Mouse (Mus musculus): ENCODE data around the gene AU040320. TPM values are rescaled to one million over a fixed set of nuclear protein-coding genes. Genes with fewer than 3 reads are reported as not detected.

Gene AU040320
- total RNA-seq, 2 experiments from 2014 or later, result 28.6 to 30.6 TPM

DNA sequence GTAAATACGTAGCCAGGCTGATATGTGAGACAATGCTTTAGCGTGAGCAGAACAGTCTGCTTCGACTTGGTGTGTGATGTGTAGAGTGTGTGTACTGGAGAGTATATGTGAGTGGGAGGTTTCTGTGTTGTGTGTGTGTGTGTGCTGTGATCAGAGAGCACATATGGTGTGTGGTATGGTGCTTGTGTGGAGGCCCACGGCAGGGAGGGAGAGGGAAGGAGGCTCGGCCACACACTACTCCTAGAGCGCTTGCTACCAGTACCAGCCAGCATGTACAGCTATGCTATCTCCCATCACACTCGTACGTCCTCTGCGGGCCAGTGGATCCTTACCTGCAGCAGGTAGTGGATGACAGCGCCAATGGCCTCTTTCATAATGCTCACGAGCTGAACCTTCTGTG lies 3.8 kb upstream of the AU040320 start:
- DNase-seq (ENCODE audit: low spot score in 2 of 2), result no peak

DNA sequence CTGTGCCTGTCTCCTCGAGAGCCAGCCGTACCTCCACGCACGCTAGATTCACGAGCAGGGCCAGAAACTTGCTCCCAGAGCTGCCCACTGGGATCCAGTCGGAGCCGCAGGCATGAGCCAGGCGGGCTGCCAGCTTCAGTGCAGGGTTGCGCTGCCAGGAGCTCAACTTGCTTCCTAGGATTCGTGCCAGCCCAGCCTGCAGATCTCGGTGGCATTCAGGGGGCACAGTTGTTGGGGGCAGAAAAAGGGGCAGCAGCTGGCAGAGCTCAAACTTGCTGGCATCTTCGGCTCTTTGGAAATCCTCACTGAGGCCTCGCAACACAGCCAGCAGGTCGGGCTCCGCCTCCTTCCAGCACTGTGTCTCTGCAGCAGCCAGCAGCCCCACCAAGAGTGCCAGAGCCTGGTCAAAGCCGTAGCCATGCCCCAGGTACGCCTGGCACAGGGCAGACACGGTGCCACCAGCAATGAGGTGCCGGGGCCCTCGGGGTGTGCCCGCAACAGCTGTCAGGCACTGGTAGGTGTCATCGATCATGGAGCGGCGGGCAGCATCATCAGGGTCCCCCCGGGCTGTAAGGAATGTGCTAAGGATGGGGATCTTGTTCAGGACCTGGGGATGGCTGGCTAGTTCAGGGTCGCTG lies 3.2 kb upstream of the AU040320 start:
- peak in 1 of 2 experiments; percentile 75 for DNase-seq (ENCODE audit: low spot score in 2 of 2)

DNA sequence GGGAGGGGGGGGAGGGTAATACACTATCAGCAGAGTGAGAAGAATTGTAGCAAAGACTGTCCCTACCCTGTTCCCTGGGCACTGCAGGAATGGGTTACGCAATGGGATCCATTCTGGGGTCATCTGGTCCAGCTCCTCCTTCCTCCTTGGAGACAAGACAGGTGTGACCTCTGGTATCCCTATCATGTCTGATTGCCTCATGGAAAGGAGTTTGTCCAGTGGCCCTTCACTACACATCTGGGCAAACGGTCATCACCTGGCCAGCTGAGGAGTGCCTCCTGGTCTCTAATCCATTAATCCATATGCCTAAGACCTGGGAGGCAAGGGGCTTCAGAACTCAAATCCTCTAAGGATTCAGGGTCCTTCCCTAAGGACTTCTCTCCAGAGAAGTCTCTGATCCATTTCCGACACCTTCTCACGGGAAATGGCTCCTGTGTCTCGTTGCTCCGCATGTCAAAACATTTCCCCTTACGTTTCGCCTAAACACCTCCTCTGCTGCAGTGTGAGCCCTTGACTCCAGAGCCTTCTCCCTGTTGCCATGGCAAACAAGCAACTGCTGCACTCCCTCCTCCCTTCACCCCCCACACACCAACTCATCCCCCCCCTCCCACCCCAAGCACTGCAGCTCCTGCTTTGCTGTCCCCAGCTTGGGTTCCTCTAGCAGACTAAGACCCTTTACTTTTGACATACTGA lies 2.3 kb upstream of the AU040320 start:
- no peak for DNase-seq (ENCODE audit: low spot score in 2 of 2)

DNA sequence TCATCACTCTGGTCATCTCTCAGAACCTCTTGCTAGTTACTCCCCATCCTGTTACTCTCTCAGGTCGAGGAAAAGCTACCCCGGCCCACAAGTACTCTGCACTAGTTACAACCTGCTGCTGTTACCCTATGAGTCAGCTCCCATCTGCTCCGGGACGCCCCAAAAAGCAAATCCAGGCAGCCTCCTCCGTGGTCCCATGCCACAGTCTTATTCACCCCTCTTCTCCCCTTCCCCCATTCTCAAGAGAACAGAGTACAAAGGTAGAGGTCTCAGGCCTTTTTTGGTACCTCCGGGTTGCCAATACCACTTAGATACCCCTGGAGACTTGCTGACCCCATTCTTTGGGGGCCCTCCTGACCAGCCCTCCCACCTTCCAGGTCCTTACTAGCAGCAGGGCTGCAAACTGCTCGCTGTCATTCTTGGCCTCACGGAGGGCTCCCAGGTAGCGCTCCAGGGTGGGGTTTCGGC lies 1.8 kb upstream of the AU040320 start:
- no peak for DNase-seq (ENCODE audit: low spot score in 2 of 2)

DNA sequence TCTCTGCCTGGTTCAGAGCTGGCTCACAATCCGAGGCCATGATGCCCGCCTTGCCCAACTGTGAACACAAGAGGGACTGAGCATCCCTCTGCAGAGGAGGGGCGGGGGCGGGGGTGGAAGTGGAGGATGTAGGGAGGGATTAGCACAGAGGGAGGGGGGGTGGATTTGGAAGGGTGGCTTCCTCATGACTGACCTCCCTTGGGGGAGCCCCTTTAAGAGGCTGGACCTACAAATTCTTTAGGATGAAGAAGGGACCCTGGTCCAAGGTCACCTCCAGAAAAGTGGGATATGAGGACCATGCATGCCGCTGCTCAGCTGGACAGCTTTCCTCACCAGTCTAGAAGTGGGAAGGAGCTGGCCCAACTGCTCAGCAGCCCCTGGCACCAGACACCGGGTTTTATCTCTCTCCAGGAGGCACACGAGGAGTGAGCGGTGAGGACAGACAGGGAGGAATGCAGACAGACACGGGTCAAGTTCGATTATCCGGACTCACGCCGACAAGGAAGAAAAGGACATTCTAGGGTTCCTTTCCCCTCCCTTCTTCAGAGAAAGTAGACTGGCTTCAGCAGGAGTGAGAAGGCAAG lies 1.2 kb upstream of the AU040320 start:
- no peak for DNase-seq (ENCODE audit: low spot score in 2 of 2)

DNA sequence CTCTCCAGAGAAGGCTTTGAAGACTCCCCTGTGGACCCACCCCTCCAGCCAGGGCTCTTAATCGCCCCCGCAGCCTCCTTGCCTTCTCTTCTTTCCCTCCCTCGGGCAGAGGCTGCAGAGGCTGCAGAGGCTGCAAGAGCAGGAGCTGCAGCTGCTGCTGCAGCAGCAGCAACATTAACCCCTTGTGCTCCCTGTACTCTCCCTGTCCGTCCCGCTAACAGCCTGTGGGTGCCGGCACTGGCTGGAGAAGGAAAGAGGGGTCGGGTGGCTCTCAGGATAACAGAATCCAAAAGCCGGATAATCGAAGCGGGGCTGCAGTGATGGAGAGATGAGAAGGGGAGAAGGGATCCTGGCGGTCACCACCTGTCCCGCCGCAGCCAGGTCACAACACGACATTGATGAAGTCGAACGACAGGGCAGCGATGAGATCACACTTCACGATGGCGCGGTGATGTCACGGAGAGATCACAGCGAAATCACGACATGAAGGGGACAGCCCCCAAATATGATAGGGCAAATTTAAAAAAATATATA lies 669 bp upstream of the AU040320 start:
- peak in 1 of 2 experiments; percentile 21 for DNase-seq (ENCODE audit: low spot score in 2 of 2)

DNA sequence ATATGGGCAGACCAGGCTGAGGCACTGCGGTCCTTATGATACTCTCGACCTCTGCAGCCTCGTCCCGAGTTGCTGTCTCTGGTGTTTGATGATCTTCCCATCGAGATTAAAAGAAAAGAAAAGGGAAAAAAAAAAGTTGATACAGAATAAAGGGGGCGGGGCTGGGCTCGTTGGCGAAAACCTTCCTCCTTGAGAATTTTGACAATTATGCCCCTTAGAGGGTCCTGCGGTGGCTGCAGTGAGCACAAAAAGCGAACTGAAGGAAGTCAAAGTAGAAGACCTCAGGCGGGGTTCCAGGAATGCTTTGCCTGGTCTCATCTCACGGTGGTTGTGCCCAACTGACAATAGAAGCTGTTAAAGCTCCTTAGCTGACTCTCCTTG lies 877 bp downstream of the AU040320 start:
- no peak for DNase-seq (ENCODE audit: low spot score in 2 of 2)

DNA sequence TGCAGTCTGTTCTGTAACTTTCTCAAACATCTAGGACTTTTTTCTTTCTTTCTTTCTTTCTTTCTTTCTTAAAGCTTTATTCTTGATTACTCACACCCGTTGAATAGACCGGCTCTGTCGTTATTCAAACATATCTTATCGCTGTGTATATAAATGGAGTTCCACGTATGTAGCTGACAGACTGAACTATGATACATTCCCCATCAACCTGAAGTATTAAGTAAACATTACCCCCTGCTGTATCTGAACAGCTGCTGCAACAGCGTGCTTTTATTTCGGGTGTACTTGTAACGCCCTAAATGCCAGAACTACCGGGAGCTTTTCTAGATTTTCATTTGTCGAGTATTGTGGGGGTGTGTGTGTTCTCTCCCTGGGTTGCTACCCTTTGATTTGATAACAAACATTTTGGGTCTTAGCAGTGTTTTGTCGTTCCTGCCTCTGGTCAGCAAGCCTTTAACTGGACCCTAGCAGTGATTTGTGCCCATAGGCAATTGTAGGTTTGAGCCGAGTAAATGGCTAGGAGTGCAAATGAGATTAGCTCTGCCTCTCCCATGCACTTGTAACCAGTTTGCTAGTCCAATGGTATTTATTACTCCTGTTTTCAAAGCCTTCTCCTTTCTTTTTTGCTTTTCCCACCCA lies 1.5 kb downstream of the AU040320 start:
- no peak for DNase-seq (ENCODE audit: low spot score in 2 of 2)

DNA sequence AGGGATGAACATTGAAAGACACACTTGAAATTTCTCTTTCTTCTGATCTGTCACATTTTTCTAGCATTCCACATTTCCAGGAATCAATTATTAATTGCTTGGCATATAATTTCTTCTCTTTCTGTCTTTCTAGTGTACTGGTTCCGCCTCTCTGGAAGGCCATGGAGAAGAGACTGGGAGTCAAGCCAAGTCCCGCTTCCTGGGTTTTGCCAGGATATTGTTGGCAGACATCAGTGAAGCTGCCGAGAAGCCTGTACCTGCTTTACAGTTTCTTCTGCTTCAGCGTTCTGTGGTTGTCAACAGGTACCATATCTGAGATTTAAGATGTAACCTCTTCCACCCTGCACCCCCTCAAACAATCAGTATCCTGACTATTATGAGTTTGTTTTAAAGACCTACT lies 3.4 kb downstream of the AU040320 start:
- DNase-seq (ENCODE audit: low spot score in 2 of 2), result peak in 1 of 2 experiments; percentile 11

DNA sequence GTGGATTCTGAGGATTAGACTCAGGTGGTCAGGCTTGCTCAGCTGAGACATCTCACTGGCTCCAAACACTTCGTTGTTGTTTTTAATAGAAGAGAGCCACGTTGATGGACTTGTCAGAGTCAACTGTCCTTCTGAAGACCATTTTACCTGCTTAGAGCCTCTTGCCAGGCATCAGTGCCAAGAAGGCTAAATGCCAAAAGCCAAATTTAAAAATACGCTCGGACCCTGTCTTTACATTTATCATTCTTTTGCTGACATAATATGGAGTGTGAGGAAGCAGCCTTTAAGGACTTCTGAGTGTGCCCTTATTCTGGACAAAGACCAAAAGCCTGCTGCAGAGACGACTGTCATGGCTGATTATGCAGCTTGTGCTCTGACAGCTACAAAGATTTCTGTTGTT lies 5.0 kb downstream of the AU040320 start:
- DNase-seq (ENCODE audit: low spot score in 2 of 2), result peak in 1 of 2 experiments; percentile 4

DNA sequence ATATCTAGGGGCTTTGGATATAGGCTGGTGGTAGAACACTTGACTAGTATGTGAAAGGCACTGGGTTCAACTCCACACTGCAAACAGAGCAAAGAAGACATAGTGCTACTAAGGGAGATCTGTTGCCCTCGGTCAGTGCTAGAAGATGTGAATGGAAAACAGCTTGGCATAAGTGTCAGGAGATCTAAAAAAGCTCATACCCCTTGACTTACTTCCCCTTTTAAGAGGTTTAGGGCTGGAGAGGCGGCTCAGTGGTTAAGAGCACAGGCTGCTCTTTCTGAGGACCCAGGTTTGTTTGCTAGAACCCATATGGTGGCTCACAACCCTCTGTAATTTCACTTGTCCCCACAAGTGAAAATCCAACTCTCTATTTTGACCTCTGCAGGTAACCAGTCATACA lies 6.1 kb downstream of the AU040320 start:
- no peak for DNase-seq (ENCODE audit: low spot score in 2 of 2)

DNA sequence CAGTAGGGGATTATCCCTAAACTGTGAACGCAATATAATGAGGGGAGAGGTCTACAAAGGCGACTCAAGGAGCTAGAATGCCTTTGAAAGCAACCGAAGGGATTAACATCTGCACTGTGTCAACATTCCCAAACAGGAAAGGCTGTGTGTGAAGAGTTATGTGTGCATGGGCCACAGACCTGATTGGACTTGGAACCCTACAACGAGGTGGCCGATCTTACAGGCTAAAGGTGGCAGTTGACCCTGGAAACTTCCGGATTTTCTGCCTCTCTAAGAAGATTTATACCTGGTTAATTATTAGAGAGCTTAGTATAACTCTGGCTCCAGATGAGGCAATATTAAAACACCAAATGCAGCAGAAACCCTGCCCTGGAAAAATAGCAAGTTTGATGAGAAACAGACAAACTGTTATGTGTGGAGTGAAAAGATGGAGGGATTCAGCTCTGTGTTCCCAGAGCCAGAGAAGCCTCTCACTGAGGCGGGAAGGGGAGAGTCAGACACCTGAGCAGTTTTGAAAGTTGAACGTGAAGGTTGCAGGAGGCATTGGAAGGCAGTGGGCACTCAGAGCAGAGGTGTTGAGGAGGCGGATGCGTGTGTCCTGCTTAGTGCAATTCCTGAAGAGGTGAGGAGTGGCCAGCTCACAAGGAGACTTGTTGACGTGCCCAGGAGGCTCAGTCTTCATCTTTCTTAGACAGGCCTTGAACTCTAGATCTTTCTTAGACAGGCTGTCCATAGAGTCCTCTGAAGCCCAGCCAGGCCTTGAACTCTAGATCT lies 9.4 kb downstream of the AU040320 start:
- no peak for DNase-seq (ENCODE audit: low spot score in 2 of 2)

DNA sequence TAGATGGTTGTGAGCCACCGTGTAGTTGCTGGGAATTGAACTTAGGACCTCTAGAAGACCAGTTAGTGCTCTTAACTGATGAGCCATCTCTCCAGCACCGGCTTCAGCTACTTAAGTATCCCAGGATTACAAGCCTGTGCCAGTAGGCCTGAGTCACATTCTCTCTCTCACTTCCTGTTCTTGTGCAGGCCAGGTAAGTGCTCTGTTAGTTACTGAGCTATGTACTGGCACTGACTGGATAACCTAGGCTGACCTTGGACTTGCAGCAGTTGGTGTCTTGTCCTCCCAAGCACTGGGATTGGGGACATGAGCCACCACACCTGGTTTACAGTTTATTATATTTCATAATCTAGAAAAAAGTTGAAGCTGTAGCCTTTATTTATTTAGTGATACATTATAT lies 10.1 kb downstream of the AU040320 start:
- DNase-seq (ENCODE audit: low spot score in 2 of 2), result no peak

DNA sequence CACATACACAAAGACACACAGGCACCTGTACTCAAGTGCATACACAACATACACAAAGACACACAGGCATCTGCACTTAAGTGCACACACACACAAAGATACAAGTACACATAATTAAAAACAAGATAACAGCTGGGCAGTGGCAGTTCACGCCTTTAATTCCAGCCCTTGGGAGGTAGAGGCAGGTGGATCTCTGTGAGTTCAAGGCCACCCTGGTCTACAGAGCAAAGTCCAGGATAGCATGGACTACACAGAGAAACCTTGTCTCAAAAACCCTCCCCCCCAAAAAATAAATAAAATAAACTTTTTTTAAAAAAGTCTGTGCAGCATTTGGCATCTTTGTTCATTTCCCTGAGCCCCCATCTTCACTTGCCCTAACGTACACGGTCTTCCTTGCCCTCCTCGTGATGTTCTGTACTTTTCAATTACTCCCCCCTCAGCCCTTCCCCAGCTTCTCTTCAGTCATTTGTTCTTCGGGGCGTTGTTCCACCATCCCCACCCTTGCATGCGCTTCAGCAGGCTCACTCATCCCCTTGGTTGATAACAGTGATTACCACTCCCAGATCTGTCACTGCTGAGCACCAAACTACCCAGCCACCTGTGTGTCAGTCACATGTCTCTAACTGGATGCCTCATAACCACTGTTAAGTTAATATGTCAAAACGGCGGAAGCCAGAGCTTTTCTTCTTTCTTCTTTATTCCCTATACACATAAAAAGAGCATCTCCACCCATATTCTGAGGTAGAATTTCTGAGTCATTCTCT lies 16.6 kb downstream of the AU040320 start:
- no peak for DNase-seq (ENCODE audit: low spot score in 2 of 2)

DNA sequence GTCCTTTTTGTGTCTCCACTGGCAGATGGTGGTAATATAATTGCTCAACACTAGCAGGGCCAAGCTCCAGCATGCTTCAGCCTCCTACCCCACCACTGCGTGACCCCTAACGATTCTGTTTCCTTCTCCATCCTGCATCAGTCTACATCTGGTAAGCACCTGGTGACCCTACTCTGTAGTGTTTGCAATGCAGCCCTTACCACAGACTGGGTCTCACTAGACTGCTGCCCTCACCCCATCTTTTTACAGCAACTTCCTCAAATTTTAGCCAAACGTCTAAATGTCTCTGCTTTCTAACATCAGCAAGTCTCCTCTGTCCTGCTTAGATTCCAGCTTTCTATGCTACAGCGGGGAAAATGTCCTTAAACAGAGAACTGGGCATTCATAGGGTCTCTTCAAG lies 17.5 kb downstream of the AU040320 start:
- no peak for DNase-seq (ENCODE audit: low spot score in 2 of 2)

DNA sequence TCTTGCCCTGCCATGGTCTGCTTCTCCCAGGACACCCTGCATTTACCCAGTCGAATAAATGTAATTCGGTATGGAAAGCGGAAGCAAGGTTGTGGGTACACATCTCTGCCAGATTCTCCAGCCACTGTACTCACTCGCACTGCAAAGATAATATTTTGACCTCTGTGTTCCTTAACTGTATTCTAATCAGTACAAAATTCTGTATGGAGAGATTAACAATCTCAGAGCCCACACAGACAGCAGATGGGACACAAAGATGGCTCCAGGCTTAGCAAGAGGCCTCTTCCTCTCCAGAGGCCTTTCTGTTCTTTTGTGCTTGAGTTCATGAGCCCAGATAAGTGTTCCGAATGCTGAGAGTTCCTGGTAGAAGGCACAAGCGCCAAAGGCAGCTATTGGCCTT lies 20.5 kb downstream of the AU040320 start:
- DNase-seq (ENCODE audit: low spot score in 2 of 2), result no peak

DNA sequence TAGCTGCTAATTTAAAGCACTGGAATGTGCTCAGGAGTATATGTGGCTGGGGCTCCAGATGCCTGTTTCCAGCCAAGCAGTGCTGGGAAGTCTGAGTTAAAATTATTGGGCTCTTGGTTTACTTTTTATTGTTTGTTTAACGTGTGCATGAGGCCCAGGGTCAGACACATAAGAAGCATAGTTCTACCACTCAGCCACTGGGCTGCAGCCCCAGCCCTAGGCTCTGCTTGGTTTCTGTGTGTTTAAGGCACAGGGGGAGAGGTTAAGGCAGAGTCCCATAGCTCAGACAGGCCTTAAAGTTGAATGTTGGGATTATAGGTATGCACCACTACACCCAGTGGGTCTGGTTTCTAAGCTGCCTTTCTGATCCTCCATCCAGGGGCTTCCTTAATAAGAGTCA lies 21.8 kb downstream of the AU040320 start:
- no peak for DNase-seq (ENCODE audit: low spot score in 2 of 2)

DNA sequence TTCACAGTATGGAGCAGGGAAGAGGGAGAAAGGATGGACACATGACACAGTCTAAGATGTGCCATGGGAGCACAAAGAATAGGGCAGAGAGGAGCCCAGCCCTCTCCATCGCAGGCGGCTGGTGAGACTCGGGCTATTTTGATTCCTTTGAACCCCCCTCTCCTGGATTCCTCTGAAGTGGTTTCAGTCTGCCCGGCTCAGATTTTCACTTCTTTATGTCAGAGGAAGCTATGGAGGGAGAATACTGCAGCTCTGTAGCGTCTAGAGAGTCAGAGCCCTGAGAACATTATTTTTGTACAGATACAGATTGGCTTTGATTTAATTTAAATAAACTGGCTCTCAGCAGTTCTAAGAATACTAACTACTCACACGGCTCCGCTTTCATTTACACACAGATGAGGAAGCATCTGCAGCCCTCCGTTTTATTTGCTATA lies 25.8 kb downstream of the AU040320 start:
- no peak for DNase-seq (ENCODE audit: low spot score in 2 of 2)

DNA sequence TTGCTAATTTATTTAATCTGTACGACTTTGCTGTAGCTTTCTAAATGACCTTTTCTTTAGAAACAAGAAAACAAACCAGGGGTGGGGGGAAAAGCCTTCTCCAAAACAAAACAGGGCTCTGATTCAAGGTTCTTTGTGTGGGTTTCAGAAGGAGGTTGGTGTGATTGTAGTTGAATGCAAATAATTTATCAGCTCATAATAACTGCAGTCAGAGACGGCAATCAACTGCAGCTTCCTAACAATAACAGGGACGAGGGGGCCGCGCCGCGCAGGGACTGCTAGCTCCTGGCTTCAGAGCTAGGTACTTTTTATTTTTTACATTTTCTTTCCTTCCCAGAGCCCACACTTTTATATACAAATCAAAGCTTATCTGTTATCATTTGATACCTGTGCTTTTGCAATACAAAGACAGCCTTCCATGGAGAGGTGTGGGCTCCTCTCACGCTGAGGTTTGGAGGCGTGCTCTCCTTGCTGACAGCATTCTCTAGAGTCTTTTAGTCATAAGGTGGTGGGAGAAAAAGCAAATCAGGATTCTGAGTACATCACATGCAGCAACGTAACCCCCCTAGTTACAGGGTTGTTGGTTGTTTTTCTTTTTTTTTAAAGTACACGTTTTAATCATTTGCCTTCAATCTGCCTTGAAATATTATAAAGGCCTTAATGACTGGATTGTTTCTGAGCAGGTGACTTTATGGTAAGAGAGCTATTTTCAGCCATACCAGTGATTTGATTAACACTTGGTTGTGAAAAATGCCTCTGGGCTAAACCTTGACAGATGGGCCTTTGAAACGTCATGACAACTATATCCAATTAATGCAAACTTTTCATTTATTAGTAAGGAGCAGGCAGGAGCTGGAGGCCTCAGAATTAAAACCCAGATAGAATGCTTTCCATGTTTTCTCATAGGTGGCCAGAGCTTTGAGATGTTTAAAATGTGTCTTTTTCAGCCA lies 26.8 kb downstream of the AU040320 start:
- DNase-seq (ENCODE audit: low spot score in 2 of 2), result no peak
